Mouse (Mus musculus): ENCODE results near the gene Cldn3.

Gene Cldn3

GRCm38 (mm10) chr5:135034593-135034992, 48.6 kb downstream of the Cldn3 start:
- DNase-seq (ENCODE audit: low read depth, low spot score) = peak; percentile 36

GRCm38 (mm10) chr5:135035608-135036359, 49.8 kb downstream of the Cldn3 start:
- DNase-seq (ENCODE audit: low read depth, low spot score) = peak; percentile 34

Measured in ZHBTc4 (cell line).